Mouse (Mus musculus): Measurements from ENCODE around the gene Defb47.

The Defb47 gene

DNA sequence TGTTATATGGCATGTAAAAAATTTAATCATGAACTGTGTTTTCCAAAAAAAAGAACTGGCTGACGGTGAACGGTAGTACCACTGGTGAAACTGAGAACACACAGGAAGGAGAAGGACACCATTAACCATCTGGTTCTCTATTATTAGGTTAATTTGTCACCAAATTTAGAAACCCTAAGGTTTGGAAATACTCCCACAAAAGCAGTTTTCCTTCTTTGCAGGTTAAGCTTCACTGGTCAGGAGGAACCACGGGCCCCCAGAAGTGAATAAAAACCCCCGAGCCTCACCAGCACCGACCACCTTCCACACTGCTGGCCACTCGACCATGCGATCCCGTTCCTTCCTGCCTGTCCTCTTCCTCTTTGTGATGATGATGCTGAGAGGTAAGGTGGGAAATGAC, at the start of gene Defb47:
Gene Defb47 (plus strand): TSS at position 301 of the 400 bp plus-strand sequence.
- DNase-seq (ENCODE audit: low read depth, low spot score): no peak

GRCm38 (mm10) chr14:62956091-62956490, 41.8 kb upstream of the Defb47 start:
- no peak for DNase-seq (ENCODE audit: low read depth, low spot score)

DNA sequence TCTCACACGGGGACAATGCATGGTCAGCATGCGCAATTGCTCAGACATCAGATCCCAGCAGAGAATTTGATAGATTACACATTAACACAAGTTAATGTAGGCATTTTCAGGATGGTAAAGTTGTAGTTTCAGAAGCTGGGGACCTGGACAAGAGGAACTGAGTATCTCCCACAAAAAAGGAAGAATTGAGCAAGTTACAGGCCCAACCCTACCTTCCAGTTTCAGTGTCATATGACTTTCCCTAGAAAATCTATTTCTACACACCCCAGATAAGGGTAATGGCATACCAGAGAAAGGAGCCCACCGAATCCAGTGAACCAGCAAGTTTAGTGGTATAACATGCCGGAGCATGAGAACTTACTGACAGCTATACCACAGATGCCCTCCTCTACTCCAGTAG, 34.2 kb upstream of the Defb47 start:
- no peak for DNase-seq (ENCODE audit: low read depth, low spot score)

GRCm38 (mm10) chr14:62965342-62965741, 32.5 kb upstream of the Defb47 start:
- no peak for DNase-seq (ENCODE audit: low read depth, low spot score)

GRCm38 (mm10) chr14:62965811-62966520, 31.9 kb upstream of the Defb47 start:
- no peak for DNase-seq (ENCODE audit: low read depth, low spot score)

DNA sequence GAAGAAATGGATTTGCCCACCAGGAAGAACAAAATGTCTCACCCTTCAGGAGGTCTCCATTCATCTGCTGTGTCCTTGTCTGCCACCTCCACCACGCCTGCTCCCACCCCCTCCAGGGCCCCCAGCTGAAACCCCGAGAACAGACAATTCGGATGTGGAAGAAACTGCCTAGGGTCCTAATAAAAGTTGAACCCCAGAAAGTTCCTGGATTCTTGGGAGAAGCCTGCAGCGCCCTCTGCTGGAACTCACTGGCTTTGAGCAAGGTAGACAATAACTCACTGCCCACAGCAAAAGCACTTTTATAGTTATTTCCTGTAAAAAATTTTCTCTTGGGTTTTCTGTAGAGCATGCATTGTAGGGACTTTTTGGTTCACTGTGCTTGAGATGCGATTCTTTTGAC, 22.8 kb upstream of the Defb47 start:
- DNase-seq (ENCODE audit: low read depth, low spot score): peak; percentile 32

DNA sequence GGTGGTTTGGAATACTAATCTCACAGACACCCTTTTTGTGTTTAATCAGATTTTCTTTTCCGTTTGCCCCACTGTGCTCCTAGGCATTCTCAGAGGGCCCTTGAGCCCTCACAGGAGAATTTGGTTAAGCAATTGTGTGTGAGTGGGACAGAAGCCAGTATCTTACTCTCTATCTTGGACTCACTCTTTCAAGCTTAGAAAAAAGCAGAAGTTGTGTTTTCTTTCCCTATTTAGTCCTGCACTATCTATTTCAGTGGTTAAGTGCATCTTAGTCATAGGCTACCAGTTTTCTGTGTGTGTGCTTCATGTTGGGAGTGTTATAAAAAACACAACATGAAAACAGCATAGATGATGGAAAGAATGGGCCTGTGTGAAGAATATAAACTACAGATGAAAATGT, 18.1 kb upstream of the Defb47 start:
- DNase-seq (ENCODE audit: low read depth, low spot score): no peak

DNA sequence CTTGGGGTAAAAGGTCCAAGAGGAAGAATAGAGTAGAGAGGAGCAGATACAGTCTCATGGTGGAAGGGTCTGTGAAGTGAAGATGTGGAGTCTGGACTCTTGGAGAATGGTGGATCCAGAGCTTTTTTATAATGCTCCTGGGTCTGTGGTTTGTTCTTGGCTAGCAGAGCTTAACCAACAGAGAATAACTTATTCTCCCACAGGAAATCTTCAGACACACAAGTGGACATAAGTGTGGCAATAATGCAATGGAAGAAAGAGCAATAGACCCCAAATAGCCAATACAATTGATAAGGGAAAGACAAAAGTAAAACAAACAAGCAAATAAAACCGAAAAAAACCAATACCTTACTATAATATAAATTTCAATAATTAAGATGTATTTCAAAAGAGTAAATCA, 13.5 kb upstream of the Defb47 start, which contains the start of gene Defb48:
Gene Defb48 (minus strand): TSS at position 101 of the 400 bp plus-strand sequence.
- no peak for DNase-seq (ENCODE audit: low read depth, low spot score)

- no peak for DNase-seq (ENCODE audit: low read depth, low spot score)
These were observed 6.6 kb upstream of the Defb47 start for GRCm38 (mm10) chr14:62991271-62991670.

DNA sequence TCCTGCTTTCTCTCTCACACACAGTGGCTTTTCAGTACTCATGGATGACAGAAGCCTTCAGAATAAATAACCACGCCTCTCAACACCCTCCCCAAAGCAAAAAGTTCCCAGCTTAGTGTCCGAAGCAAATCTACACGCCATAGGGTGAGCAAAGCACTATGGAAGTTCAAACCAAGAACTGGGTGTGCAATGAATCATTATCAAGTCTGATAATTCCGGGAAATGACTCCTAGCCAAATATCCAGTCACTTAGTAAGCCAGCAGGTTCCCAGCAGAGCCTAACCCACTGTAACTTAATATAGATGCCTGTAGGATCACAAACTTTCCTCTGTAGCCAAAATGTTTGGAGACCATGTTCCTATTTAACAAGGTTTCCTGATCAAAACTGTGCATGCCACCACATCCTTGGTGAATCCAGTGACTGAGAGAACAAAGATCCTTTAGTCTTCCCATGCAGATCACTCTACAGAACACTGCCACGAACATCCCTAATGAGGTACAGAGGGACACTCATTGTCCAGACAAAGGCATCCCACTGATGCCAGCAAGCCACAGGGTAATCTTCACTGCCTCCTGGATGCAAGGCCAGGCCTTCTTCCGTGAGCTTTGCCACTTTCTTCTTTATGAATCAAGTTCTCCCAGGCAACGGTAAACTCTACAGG, 5.9 kb upstream of the Defb47 start:
- no peak for DNase-seq (ENCODE audit: low read depth, low spot score)

GRCm38 (mm10) chr14:62998977-62999376, 1.1 kb downstream of the Defb47 start:
- DNase-seq (ENCODE audit: low read depth, low spot score): no peak

DNA sequence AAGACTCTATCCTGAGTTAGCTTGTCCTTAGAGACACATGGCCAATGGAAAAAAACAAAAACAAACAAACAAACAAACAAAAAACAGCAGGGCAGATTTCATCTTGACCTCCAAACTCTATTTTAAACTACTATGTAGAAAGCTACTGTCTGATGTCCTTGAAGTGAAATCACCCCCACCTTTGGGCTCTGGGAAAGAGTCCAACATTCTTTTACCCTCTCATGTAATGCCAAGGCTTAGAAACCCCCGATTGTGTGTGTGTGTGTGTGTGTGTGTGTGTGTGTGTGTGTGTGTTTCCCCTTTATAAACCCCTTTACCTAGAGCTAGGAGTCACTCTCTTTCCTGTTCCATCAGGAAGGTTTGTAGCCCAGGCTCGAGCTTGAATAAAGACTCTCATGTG, 4.7 kb downstream of the Defb47 start:
- DNase-seq (ENCODE audit: low read depth, low spot score): no peak

DNA sequence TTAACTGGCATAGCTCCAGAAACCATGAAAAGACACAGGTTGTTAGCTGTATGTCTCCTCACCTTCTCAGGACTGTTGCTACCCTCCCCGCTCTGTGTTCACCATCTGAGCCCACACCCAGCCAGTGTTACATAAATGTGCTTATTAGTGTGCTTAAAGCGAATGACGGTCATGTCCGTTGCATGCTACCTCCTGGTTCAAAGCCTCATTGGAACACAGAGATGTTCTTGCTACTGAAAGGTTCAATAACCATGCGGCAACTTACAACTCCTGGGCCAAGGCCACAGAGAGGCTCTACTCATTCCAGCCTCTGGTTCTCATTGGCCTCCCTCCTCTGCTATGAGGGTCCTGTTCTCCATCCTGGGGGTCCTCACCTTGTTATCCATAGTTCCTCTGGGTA, 13.6 kb downstream of the Defb47 start, which contains the start of gene Defb43:
Gene Defb43 (plus strand): TSS at position 301 of the 400 bp plus-strand sequence.
- DNase-seq (ENCODE audit: low read depth, low spot score): no peak

GRCm38 (mm10) chr14:63013082-63013481, 15.2 kb downstream of the Defb47 start:
- no peak for DNase-seq (ENCODE audit: low read depth, low spot score)

- DNase-seq (ENCODE audit: low read depth, low spot score): no peak
These were observed 16.8 kb downstream of the Defb47 start for GRCm38 (mm10) chr14:63014667-63015066.

DNA sequence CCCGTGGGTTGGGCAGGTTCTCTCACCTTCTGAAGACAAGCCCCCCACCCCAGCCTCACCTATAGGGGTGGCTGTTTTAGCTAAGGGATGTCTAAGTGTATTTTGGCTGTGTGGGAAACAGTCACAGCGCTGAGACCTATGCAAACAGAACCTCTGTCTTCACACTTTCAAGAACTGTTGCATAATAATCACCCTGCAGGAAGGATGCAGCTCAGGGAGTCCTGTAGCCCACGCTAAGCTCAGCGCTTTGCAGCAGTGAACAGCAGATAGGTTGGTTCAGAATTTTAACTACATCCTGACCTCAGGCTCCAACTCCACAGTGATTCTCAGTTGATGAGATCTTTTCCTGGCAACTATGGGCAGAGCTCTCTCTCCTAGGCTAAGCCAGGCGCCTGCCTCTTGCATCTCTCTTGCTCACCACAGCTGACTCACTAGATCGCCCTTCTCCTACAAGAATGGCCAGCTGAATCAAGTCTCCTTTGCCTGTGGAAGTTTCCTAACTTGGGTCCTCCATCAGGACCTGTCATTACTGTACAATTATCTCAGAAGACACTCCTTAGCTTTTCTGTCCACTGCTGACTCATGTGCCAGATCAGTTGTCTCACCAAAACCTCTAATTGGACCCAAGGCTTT, 22.8 kb downstream of the Defb47 start:
- no peak for DNase-seq (ENCODE audit: low read depth, low spot score)

DNA sequence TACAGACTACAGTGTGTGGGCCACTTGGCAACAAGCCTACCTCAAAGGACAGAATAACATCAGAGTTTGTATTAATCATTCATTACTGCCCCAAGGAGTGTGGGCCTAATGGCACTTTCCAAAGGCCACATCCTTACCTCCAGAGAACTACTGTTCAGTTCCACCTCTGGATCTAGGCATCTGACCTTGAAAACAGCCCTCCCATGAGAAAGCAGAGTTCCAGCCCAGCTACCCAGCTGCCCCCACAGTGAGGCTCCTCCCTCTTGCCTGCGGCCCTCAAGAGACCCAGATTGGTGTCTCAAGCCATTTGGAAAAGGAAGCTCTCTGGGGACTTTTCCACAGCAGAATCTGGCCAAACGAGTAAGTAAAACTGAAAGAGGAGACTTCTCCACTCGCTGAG, 48.8 kb downstream of the Defb47 start, which contains the start of gene Defb42:
Gene Defb42 (plus strand): TSS at position 301 of the 400 bp plus-strand sequence.
- DNase-seq (ENCODE audit: low read depth, low spot score): no peak

DNA sequence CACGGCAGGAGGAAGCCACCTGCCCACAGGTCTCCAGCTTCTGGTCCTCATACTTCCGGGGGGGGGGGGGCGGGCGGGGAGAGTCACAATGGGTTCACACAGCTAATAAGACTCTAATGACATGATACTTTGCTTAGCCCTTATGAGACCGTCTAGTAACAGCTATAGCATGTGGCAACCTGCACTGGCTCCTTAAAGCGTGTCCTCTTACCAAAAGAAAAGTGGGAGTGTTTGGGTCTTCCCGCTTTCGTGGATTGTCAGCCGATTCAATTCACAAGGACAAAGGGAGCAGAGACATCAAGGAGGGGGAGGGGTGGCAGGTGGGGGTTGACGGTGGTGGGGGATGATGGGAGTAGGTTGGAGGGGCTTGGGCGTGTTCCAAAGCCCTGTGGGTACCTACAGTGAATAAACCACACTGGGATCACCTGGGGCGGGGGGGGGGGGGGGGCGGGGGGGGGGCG, 52.1 kb downstream of the Defb47 start, which contains the start of gene Defb30:
Gene Defb30 (minus strand): TSS at position 51 of the 461 bp plus-strand sequence.
- DNase-seq (ENCODE audit: low read depth, low spot score): no peak
